Mouse (Mus musculus) stomach, postnatal 0 days (tissue): ENCODE measurements around the gene Gm49395. TPM values are rescaled to one million over a fixed set of nuclear protein-coding genes. Genes with fewer than 3 reads are reported as not detected.
A peak's percentile ranks its signal among the peaks of the same experiment; 100 is the strongest.

ENCODE experiments used
- ATAC-seq: fragments of 200-750 bp; cut with Nextera tagmentation; 2 replicates; pipeline ENCODE4 v1.8.0; 2017; ENCODE audit not compliant: low FRiP score, low TSS enrichment
- DNase-seq: peaks from one replicate; pipeline ENCODE4 v3.0.0-alpha.2; 2016; ENCODE audit warnings: low spot score
- H3K27ac ChIP-seq: fragments of 300-500 bp; sonication (generic); replicated peaks from 2 replicates; pipeline ENCODE4 v1.5.1; 2014; ENCODE audit warnings: mild to moderate bottlenecking, control low read depth
- H3K27me3 ChIP-seq: fragments of 300-500 bp; sonication (generic); 2 replicates; pipeline ENCODE4 v1.6.1; 2014; ENCODE audit warnings: low read length; ENCODE audit not compliant: control insufficient read depth, insufficient read depth
- H3K36me3 ChIP-seq: fragments of 300-500 bp; sonication (generic); 2 replicates; pipeline ENCODE4 v1.6.1; 2014; ENCODE audit warnings: low read length, mixed read lengths; ENCODE audit not compliant: control insufficient read depth, insufficient read depth
- H3K4me1 ChIP-seq: fragments of 300-500 bp; sonication (generic); replicated peaks from 2 replicates; pipeline ENCODE4 v1.6.1; 2014; ENCODE audit warnings: antibody characterized with exemption; ENCODE audit not compliant: control insufficient read depth, insufficient read depth
- H3K4me2 ChIP-seq: fragments of 300-500 bp; sonication (generic); replicated peaks from 2 replicates; pipeline ENCODE4 v1.6.1; 2014; ENCODE audit warnings: low read depth, mild to moderate bottlenecking, control low read depth, moderate library complexity
- H3K4me3 ChIP-seq: fragments of 300-500 bp; sonication (generic); 2 replicates; pipeline ENCODE4 v1.5.1; 2014; ENCODE audit warnings: low read depth, low read length, control low read depth
- H3K9ac ChIP-seq: fragments of 300-500 bp; sonication (generic); 2 replicates; pipeline ENCODE4 v1.6.1; 2014; ENCODE audit warnings: mild to moderate bottlenecking, low read length, control low read depth, mixed read lengths
- H3K9me3 ChIP-seq: fragments of 300-500 bp; sonication (generic); 2 replicates; pipeline ENCODE4 v1.6.1; 2016; ENCODE audit warnings: low read length; ENCODE audit not compliant: control insufficient read depth
- CTCF ChIP-seq: IDR thresholded peaks from 2 replicates; pipeline ENCODE4 v1.5.1; 2016; ENCODE audit warnings: antibody characterized with exemption, low read depth, mild to moderate bottlenecking, moderate library complexity
- EP300 ChIP-seq: optimal IDR thresholded peaks from 2 replicates; pipeline ENCODE3; 2016; ENCODE audit warnings: antibody characterized with exemption
- WGBS: fragments of 180-500 bp; shearing (Covaris S2); extraction: QIAGEN DNeasy Blood & Tissue Kit; methylation state at CpG from one replicate; pipeline ENCODE4 v1.1.7; 2014; 5-methylcytosine and 5-hydroxymethylcytosine counted together
- polyA plus RNA-seq: library from polyadenylated mRNA; unstranded; fragments of >200 nt; fragmentation: Nextera tagmentation; extraction: Ambion mirVana; gene quantifications from 2 replicates; pipeline ENCODE4 v1.2.1, GENCODE M21; 2015

Gene Gm49395
- polyA plus RNA-seq, 1 experiment from 2014 or later = 9.4 TPM

GRCm38 (mm10) chr13:115042652-115043051 lies 59.1 kb downstream of the Gm49395 start:
- TF ChIP-seq EP300 (no peak), CTCF (no peak)
- 36% methylated on average over 2 of the region's 2 CpGs for WGBS
- no peak for ATAC-seq

GRCm38 (mm10) chr13:115037304-115037703 lies 64.4 kb downstream of the Gm49395 start:
- no peaks in the 10 kb centered on the region for H3K4me1 ChIP-seq
- WGBS = 59% methylated on average over 4 of the region's 4 CpGs
- no peak overlapping the region for H3K9ac ChIP-seq
- H3K4me2 ChIP-seq = no peak overlapping the region
- no peak overlapping the region for H3K4me3 ChIP-seq
- H3K27ac ChIP-seq = no peak overlapping the region
- ATAC-seq (peak; percentile 15; the same call in 1 of the 2 replicates), DNase-seq (no peak)
- no peaks in the 10 kb centered on the region for H3K27me3 ChIP-seq
- H3K36me3 ChIP-seq = no peaks in the 10 kb centered on the region
- TF ChIP-seq EP300 = no peak
- no peak for TF ChIP-seq CTCF
- no peaks in the 10 kb centered on the region for H3K9me3 ChIP-seq

More at GRCm38 (mm10) chr13:115042652-115043051, 59.1 kb downstream of the Gm49395 start:
- Histone ChIP-seq H3K4me1 (no peaks in the 10 kb centered on the region), H3K36me3 (no peaks in the 10 kb centered on the region), H3K9ac (no peak overlapping the region), H3K4me3 (no peak overlapping the region), H3K4me2 (no peak overlapping the region), H3K9me3 (no peaks in the 10 kb centered on the region), H3K27me3 (no peaks in the 10 kb centered on the region), H3K27ac (no peak overlapping the region)
- DNase-seq = no peak

- DNase-seq (no peak), ATAC-seq (no peak)
- no peaks in the 10 kb centered on the region for H3K27me3 ChIP-seq
- 53% methylated on average over 8 of the region's 8 CpGs for WGBS
- no peaks in the 10 kb centered on the region for H3K36me3 ChIP-seq
- no peaks in the 10 kb centered on the region for H3K4me1 ChIP-seq
- H3K4me2 ChIP-seq = no peak overlapping the region
- H3K9ac ChIP-seq = no peak overlapping the region
- no peak overlapping the region for H3K4me3 ChIP-seq
- no peak overlapping the region for H3K27ac ChIP-seq
- TF ChIP-seq EP300 = no peak
- no peak for TF ChIP-seq CTCF
- H3K9me3 ChIP-seq = no peaks in the 10 kb centered on the region
These were observed 66.3 kb downstream of the Gm49395 start for GRCm38 (mm10) chr13:115035387-115035786.

GRCm38 (mm10) chr13:115033135-115033534 lies 68.6 kb downstream of the Gm49395 start:
- Histone ChIP-seq H3K27me3 (no peaks in the 10 kb centered on the region), H3K4me1 (no peaks in the 10 kb centered on the region), H3K9me3 (no peaks in the 10 kb centered on the region), H3K4me2 (no peak overlapping the region), H3K36me3 (no peaks in the 10 kb centered on the region), H3K9ac (no peak overlapping the region), H3K4me3 (no peak overlapping the region), H3K27ac (no peak overlapping the region)
- no peak for DNase-seq
- TF ChIP-seq EP300 (no peak), CTCF (no peak)
- ATAC-seq = no peak
- WGBS = 68% methylated on average over 2 of the region's 2 CpGs

GRCm38 (mm10) chr13:115031177-115032000 lies 70.3 kb downstream of the Gm49395 start:
- H3K27me3 ChIP-seq = no peaks in the 10 kb centered on the region
- H3K36me3 ChIP-seq = no peaks in the 10 kb centered on the region
- ATAC-seq (no peak), DNase-seq (no peak)
- H3K4me1 ChIP-seq = no peaks in the 10 kb centered on the region
- WGBS = 49% methylated on average over 17 of the region's 17 CpGs
- H3K4me2 ChIP-seq = no peak overlapping the region
- no peaks in the 10 kb centered on the region for H3K9me3 ChIP-seq
- peak overlapping the region; percentile 41 for H3K27ac ChIP-seq
- no peak overlapping the region for H3K9ac ChIP-seq
- TF ChIP-seq EP300 (no peak), CTCF (no peak)
- no peak overlapping the region for H3K4me3 ChIP-seq

GRCm38 (mm10) chr13:115025394-115025793 lies 76.3 kb downstream of the Gm49395 start:
- WGBS = 83% methylated on average over 3 of the region's 3 CpGs
- Histone ChIP-seq H3K9ac (no peak overlapping the region), H3K4me3 (no peak overlapping the region), H3K4me1 (no peaks in the 10 kb centered on the region), H3K9me3 (no peaks in the 10 kb centered on the region), H3K4me2 (no peak overlapping the region), H3K27me3 (no peaks in the 10 kb centered on the region), H3K36me3 (no peaks in the 10 kb centered on the region), H3K27ac (no peak overlapping the region)
- no peak for TF ChIP-seq CTCF
- TF ChIP-seq EP300 = no peak
- ATAC-seq (no peak), DNase-seq (no peak)
